Mouse (Mus musculus) kidney, embryonic 14.5 days (tissue): ENCODE data around the gene Lmbr1l. TPM values are rescaled to one million over a fixed set of nuclear protein-coding genes. Genes with fewer than 3 reads are reported as not detected.

Experiments
- ATAC-seq: fragments of 200-750 bp; cut with Nextera tagmentation; 2 replicates; pipeline ENCODE4 v1.8.0; 2017; ENCODE audit warnings: moderate number of reproducible peaks, mild to moderate bottlenecking, moderate TSS enrichment, moderate library complexity; ENCODE audit not compliant: low FRiP score, low TSS enrichment
- H3K27ac ChIP-seq: fragments of 300-500 bp; sonication (generic); 2 replicates; pipeline ENCODE4 v1.5.1; 2014; ENCODE audit warnings: low read depth, mild to moderate bottlenecking, low read length, moderate library complexity, mixed read lengths
- H3K27me3 ChIP-seq: fragments of 300-500 bp; sonication (generic); 2 replicates; pipeline ENCODE4 v1.6.1; 2014; ENCODE audit warnings: mild to moderate bottlenecking, low read length; ENCODE audit not compliant: control insufficient read depth, insufficient read depth
- H3K36me3 ChIP-seq: fragments of 300-500 bp; sonication (generic); 2 replicates; pipeline ENCODE4 v1.6.1; 2014; ENCODE audit warnings: low read length, mixed read lengths; ENCODE audit not compliant: control insufficient read depth, insufficient read depth
- H3K4me1 ChIP-seq: fragments of 300-500 bp; sonication (generic); 2 replicates; pipeline ENCODE4 v1.6.1; 2014; ENCODE audit warnings: low read length, mixed read lengths; ENCODE audit not compliant: control insufficient read depth, insufficient read depth
- H3K4me2 ChIP-seq: fragments of 300-500 bp; sonication (generic); replicated peaks from 2 replicates; pipeline ENCODE4 v1.6.1; 2014; ENCODE audit warnings: low read depth, mild to moderate bottlenecking, low read length
- H3K4me3 ChIP-seq: fragments of 300-500 bp; sonication (generic); 2 replicates; pipeline ENCODE4 v1.5.1; 2014; ENCODE audit warnings: mild to moderate bottlenecking, low read length
- H3K9ac ChIP-seq: fragments of 300-500 bp; sonication (generic); 2 replicates; pipeline ENCODE4 v1.6.1; 2014; ENCODE audit warnings: low read depth, mild to moderate bottlenecking, low read length, moderate library complexity
- H3K9me3 ChIP-seq: fragments of 300-500 bp; sonication (generic); 2 replicates; pipeline ENCODE4 v1.6.1; 2016; ENCODE audit warnings: low read length; ENCODE audit not compliant: control insufficient read depth
- WGBS: fragments of 180-500 bp; shearing (Covaris S2); extraction: QIAGEN DNeasy Blood & Tissue Kit; methylation state at CpG from one replicate; pipeline ENCODE4 v1.1.7; 2014; 5-methylcytosine and 5-hydroxymethylcytosine counted together
- polyA plus RNA-seq: library from polyadenylated mRNA; unstranded; fragments of >200 nt; fragmentation: Nextera tagmentation; extraction: Ambion mirVana; gene quantifications from 2 replicates; pipeline ENCODE4 v1.2.1, GENCODE M21; 2014

The Lmbr1l gene
- polyA plus RNA-seq: 5.5 and 8.6 TPM in 2 replicates

DNA sequence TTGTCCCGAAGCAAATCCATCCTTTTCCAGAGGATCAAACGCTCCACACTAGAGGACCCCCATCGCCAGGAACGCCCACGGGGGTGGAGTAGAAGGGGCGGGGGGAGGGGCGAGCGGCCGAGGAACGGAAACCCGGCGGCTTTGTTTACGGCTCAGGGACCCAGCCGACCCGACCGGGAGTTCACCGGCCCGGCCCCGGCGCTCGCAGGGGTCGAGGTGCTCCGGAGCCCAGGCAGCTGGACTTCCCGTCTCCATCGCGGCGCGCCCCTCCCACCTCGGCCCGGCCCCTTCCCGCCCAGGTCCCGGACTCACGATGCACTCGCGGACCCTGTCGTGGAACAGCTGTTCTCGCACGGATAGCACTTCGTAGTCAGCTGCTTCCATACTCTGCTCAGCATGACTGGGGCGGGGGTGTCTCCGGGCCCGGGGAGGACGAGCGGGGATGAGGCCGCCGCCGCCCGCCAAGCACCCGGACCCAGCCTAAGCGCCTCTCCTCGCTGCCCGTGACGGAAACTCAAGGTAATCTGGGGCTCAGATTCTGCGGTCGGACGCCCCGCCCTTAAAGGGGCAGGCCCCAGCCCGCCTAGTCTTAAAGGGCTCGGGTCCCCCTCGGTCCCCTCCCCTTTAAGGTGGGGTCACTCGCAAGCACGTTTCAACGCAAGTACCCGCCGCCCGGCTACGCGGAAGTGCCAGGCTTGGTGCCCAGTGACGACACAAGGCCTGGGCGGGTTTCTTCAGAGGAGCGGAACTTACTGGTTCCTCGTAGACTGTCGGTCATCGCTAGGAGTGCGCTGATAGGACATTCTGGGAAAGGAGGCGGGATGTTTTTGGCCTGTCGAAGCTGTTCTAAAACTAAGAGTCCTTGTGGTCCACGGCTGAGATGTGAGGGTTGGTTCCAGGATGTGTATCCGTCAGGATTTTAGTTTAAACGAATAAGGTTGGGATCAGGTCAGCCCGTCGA is at the start of gene Lmbr1l:
Lmbr1l (minus strand) TSS at position 694 of the 961 bp plus-strand sequence.
- WGBS: under 1% methylated on average over 81 of the region's 82 CpGs
- Histone ChIP-seq H3K27ac (peak within 1 kb of the TSS; percentile 92), H3K4me2 (peak within 1 kb of the TSS; percentile 83), H3K4me1 (peaks cover 15% of the 10 kb centered on the region), H3K9ac (peak within 1 kb of the TSS; percentile 77), H3K4me3 (peak within 1 kb of the TSS; percentile 86), H3K36me3 (peaks cover 10% of the 10 kb centered on the region), H3K27me3 (no peaks in the 10 kb centered on the region), H3K9me3 (no peaks in the 10 kb centered on the region)
- peak; percentile 96 for ATAC-seq

DNA sequence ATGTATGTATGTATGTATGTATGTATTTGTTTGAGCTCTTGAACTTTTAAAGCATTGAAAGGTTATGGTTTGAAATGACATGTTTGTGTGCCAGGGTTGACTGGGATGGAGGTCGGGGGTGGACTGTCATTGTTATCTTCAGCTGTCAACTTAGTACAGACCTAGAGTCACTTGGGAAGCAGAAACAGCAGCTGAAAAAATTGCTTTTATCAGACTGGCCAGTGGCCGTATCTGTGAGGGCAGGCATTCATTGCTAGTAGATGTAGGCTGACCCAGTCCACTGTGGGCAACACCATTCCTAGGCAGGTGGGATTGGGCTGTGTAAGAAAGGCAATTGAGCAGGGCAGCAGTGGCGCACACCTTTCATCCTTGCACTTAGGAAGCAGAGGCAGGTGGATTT is 41.5 kb upstream of the Lmbr1l start:
- H3K4me3 ChIP-seq: no peak overlapping the region
- WGBS: 82% methylated on average over 3 of the region's 3 CpGs
- H3K9me3 ChIP-seq: no peaks in the 10 kb centered on the region
- H3K9ac ChIP-seq: no peak overlapping the region
- H3K4me2 ChIP-seq: no peak overlapping the region
- no peaks in the 10 kb centered on the region for H3K36me3 ChIP-seq
- no peak for ATAC-seq
- no peak overlapping the region for H3K27ac ChIP-seq
- no peaks in the 10 kb centered on the region for H3K27me3 ChIP-seq
- peaks cover 6% of the 10 kb centered on the region; the same call in 1 of the 2 replicates for H3K4me1 ChIP-seq

DNA sequence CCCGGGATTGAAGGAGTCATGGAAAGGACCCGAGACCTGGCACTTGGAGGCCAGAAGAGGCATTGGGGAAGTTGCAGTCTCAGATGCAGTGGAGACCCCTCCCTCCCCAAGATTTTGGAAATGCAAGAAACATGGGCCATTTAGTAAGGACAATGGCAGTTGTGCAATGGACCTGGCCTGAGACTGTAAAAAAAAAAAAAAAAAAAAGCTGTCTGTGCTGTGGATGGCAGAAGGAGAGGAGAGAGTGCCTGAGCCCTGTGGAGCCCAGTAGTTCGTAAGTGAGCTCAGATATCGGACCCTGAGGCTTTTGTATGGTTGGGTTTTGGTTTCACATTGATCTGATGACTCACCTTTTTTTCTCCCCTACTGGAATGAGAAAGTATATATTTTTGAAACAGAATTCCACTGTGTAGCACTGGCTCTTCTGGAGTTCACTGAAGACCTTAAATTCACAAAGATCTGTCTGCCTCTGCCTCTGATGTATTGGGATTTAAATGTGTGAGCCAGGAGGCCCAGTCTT is 40.9 kb upstream of the Lmbr1l start:
- Histone ChIP-seq H3K27ac (no peak overlapping the region), H3K9ac (no peak overlapping the region), H3K4me3 (no peak overlapping the region), H3K9me3 (no peaks in the 10 kb centered on the region), H3K4me1 (peaks cover 7% of the 10 kb centered on the region; the same call in 1 of the 2 replicates), H3K27me3 (no peaks in the 10 kb centered on the region), H3K4me2 (no peak overlapping the region), H3K36me3 (no peaks in the 10 kb centered on the region)
- no peak for ATAC-seq
- 88% methylated on average over 4 of the region's 4 CpGs for WGBS

DNA sequence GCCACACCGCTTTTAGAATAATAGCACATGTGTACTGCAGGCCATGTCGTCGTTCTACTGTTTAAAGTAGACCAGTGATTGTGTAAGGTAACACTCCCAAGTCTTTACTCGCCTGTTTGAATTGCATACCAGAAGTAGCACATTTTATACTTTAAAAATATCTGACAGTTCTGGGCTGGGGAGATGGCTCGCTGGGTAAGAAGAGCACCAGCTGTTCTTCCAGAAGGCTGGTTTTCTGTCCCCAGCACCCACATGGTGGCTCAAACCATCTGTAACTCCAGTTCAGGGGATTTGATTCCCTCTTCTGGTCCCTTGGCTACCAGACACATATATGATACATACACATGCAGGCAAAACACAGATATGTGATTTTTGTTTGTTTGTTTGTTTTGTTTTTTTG is 39.4 kb upstream of the Lmbr1l start:
- H3K27ac ChIP-seq: no peak overlapping the region
- no peaks in the 10 kb centered on the region for H3K36me3 ChIP-seq
- 71% methylated on average over 5 of the region's 5 CpGs for WGBS
- H3K4me1 ChIP-seq: peaks cover 7% of the 10 kb centered on the region; the same call in 1 of the 2 replicates
- no peak for ATAC-seq
- no peak overlapping the region for H3K4me2 ChIP-seq
- H3K27me3 ChIP-seq: no peaks in the 10 kb centered on the region
- H3K9me3 ChIP-seq: no peaks in the 10 kb centered on the region
- no peak overlapping the region for H3K4me3 ChIP-seq
- H3K9ac ChIP-seq: no peak overlapping the region

DNA sequence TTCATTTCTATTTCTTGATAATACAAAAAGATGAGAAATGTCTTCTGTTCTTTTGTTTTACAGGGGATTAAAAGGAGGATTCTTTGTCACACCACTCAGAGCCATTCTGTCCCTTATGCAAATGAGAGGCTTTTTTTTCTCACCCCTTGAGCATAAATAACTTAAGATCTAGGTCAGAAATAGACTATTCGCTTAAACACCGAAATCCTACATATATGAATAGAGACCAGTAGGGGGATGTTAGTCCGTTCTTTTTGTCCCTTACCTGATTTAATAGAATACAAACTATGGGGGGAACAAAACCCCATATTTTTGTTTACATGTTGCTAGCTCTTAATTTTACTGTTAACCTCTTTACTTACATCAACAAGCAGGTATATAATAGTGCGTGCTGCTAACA is 38.0 kb upstream of the Lmbr1l start:
- H3K9me3 ChIP-seq: no peaks in the 10 kb centered on the region
- H3K27ac ChIP-seq: no peak overlapping the region
- H3K9ac ChIP-seq: no peak overlapping the region
- no peak overlapping the region for H3K4me2 ChIP-seq
- peaks cover 3% of the 10 kb centered on the region; the same call in 1 of the 2 replicates for H3K36me3 ChIP-seq
- no peak overlapping the region for H3K4me3 ChIP-seq
- no peak for ATAC-seq
- H3K4me1 ChIP-seq: peaks cover 14% of the 10 kb centered on the region; the same call in 1 of the 2 replicates
- WGBS: 88% methylated on average over 4 of the region's 4 CpGs
- no peaks in the 10 kb centered on the region for H3K27me3 ChIP-seq

DNA sequence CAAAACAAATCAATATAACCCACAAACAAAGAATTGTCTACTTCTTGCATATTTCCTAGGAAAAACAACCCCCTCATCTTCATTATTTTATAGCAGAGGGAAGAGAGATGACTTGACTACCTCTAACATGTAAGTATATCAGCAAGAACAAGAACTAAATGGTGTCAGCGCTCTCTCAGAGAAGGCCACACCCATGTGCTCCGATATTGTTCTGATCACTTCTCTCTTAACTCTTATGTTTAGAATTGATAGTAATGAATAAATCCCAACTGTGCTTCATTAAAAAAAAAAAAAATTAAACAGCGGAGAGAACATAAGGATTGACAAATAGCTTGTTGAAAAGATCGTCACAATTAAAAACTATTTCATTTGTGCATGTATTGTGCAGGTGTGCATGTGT is 37.3 kb upstream of the Lmbr1l start:
- Histone ChIP-seq H3K27ac (no peak overlapping the region), H3K4me2 (peak overlapping the region; percentile 34; the same call in 1 of the 2 replicates), H3K9me3 (no peaks in the 10 kb centered on the region), H3K4me1 (peaks cover 14% of the 10 kb centered on the region; the same call in 1 of the 2 replicates), H3K4me3 (no peak overlapping the region), H3K36me3 (peaks cover 5% of the 10 kb centered on the region; the same call in 1 of the 2 replicates), H3K27me3 (no peaks in the 10 kb centered on the region), H3K9ac (no peak overlapping the region)
- WGBS: 84% methylated on average over 4 of the region's 4 CpGs
- no peak for ATAC-seq

DNA sequence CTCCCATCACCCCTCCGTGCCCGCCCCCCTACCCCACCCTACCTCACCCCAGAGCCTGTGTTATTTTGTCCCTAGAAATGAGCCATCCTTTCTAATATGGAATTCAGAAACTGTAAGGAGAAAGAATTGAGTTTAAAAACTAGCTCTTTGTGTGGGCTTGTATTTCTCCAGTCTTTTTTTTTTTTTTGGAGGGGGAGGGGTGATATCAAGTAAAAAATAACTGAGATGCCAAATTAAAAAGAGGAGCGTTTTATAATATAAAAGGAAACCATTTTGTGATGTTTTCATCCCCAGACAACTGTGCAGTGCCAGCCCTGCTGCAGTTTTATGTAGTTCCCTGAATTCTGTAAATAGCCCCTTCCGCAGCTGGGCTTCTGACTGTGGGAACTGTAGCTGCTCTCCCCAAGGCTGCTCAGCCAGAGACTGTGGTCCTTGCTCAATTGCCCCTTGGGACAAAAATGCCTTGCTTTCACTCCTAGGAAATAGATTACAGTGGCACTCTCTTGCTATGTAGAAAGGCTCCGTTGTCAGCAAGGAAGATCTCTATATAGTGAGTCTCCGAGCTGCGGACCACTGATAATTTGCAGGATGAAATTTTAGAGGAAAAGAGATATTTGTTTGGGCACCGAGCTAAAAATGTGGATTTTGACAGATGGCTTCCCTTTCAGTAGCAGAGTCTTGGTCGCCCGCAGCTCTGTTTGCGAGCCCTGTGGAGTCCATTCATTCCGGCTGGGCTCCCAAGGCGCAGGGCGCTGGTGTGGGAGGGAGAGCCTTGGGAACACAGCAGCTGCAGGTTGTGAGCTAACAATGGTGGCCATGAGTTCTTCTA is 36.6 kb upstream of the Lmbr1l start:
- Histone ChIP-seq H3K27me3 (no peaks in the 10 kb centered on the region), H3K4me2 (peak overlapping the region; percentile 34), H3K4me3 (peak overlapping the region; percentile 13; the same call in 1 of the 2 replicates), H3K27ac (peak overlapping the region; percentile 52; the same call in 1 of the 2 replicates), H3K9ac (peak overlapping the region; percentile 34; the same call in 1 of the 2 replicates), H3K4me1 (peaks cover 14% of the 10 kb centered on the region; the same call in 1 of the 2 replicates), H3K9me3 (no peaks in the 10 kb centered on the region), H3K36me3 (peaks cover 7% of the 10 kb centered on the region)
- no peak for ATAC-seq
- WGBS: 16% methylated on average over 14 of the region's 14 CpGs

DNA sequence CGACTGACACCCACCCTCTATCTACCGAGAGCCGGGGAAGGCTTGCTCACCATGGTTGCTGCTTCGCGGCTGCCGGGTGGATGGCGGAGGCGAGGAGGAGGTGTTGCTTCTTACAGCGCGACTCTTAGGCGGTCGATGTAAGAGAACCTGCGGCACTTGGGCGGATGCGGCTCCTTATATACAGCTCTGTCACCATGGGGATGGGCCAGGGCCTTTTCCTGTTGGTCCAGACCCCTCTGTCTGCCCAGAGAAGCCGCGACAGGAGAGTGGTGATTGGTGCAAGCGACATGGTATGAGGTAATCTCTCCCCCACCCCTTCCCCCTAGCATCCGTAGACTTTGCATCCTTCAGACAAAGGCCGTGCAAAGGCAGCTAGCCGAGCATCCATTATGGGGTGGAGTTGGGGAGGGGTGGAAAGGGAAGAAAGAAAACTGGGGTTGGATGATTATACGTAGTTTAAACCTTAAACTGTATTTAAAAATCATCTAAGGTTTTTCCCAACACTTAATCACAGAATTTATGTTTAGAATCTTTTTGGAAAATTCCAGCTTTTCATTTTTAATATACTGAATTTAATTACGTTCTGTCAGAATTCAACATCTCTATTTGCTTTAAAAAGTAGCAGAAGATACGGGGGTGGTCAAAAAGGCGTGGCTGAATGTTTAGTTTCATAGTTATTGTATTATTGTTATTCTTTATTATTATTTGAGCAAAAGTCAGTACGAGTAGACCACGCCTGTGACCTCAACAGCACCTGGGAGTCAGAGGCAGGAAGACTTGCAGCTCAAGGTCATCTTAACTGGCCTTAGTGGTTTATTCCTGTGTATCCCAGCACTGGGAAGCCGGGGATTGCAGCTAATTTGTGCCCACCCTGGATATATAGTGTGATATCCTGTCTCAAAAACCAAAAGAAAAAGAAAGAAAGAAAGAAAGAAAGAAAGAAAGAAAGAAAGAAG is 35.6 kb upstream of the Lmbr1l start, which contains the start of the genes Gm49450 and Tuba1a:
Gm49450 (minus strand) TSS at position 151 of the 956 bp plus-strand sequence.
Tuba1a (minus strand) TSS at position 303 of the 956 bp plus-strand sequence.
- H3K9me3 ChIP-seq: no peaks in the 10 kb centered on the region
- H3K4me3 ChIP-seq: peak within 1 kb of the TSS; percentile 54
- no peaks in the 10 kb centered on the region for H3K27me3 ChIP-seq
- peak within 1 kb of the TSS; percentile 65 for H3K4me2 ChIP-seq
- peak; percentile 99 for ATAC-seq
- H3K36me3 ChIP-seq: peaks cover 12% of the 10 kb centered on the region
- 5% methylated on average over 28 of the region's 28 CpGs for WGBS
- H3K27ac ChIP-seq: peak within 1 kb of the TSS; percentile 98
- H3K9ac ChIP-seq: peak within 1 kb of the TSS; percentile 75
- H3K4me1 ChIP-seq: peaks cover 14% of the 10 kb centered on the region; the same call in 1 of the 2 replicates
